Mouse (Mus musculus) ES-Bruce4 (cell line): ENCODE measurements around the gene Parn. TPM values are rescaled to one million over a fixed set of nuclear protein-coding genes. Genes with fewer than 3 reads are reported as not detected.

ENCODE experiments used
- H3K27ac ChIP-seq: 2 replicates; pipeline ENCODE4 v1.5.1; 2012; ENCODE audit warnings: low read length, inconsistent platforms; ENCODE audit not compliant: insufficient read depth
- H3K27me3 ChIP-seq: 2 replicates; pipeline ENCODE4 v1.6.1; 2012; ENCODE audit warnings: mild to moderate bottlenecking, low read length, inconsistent platforms; ENCODE audit not compliant: control insufficient read depth, poor library complexity, insufficient read depth, severe bottlenecking
- H3K36me3 ChIP-seq: 2 replicates; pipeline ENCODE4 v1.6.1; 2012; ENCODE audit warnings: inconsistent platforms, mild to moderate bottlenecking, low read length, moderate library complexity; ENCODE audit not compliant: control insufficient read depth, poor library complexity, insufficient read depth, severe bottlenecking
- H3K4me1 ChIP-seq: one replicate; pipeline ENCODE4 v1.8.1; 2011; ENCODE audit warnings: low read length; ENCODE audit not compliant: control insufficient read depth, insufficient read depth
- H3K4me3 ChIP-seq: 2 replicates; pipeline ENCODE4 v1.5.1; 2011; ENCODE audit warnings: low read depth, mild to moderate bottlenecking, low read length
- H3K9ac ChIP-seq: 2 replicates; pipeline ENCODE4 v1.6.1; 2012; ENCODE audit warnings: low read depth, mild to moderate bottlenecking, inconsistent platforms; ENCODE audit not compliant: poor library complexity, severe bottlenecking
- H3K9me3 ChIP-seq: replicated peaks from 2 replicates; pipeline ENCODE4 v1.6.1; 2012; ENCODE audit warnings: mild to moderate bottlenecking, low read length, inconsistent platforms; ENCODE audit not compliant: control insufficient read depth, poor library complexity, insufficient read depth, severe bottlenecking
- CTCF ChIP-seq: IDR thresholded peaks from one replicate; pipeline ENCODE4 v1.8.1; 2011; ENCODE audit warnings: low read depth, low read length
- EP300 ChIP-seq: IDR thresholded peaks from 2 replicates; pipeline ENCODE4 v1.6.1; 2011; ENCODE audit warnings: low read depth, low read length; ENCODE audit not compliant: insufficient read depth
- POLR2A ChIP-seq: IDR thresholded peaks from one replicate; pipeline ENCODE4 v1.8.1; 2011; ENCODE audit warnings: low read length; ENCODE audit not compliant: insufficient read depth
- polyA plus RNA-seq: library from polyadenylated mRNA; stranded (reverse); fragments of >200 nt; gene quantifications from 2 replicates; pipeline ENCODE4 v1.2.4, GENCODE M21; 2011; ENCODE audit warnings: low read depth; ENCODE audit not compliant: missing spikeins, insufficient read depth, insufficient read length

The Parn gene
- polyA plus RNA-seq, 1 experiment: 68.0 TPM

GRCm38 (mm10) chr16:13498923-13499322 lies 169.0 kb downstream of the Parn start:
- Histone ChIP-seq H3K4me1 (no peaks in the 10 kb centered on the region), H3K9me3 (no peaks in the 10 kb centered on the region), H3K36me3 (no peaks in the 10 kb centered on the region), H3K27ac (no peak overlapping the region), H3K9ac (no peak overlapping the region), H3K27me3 (no peaks in the 10 kb centered on the region), H3K4me3 (no peak overlapping the region)
- TF ChIP-seq EP300 (no peak), CTCF (no peak), POLR2A (no peak)

GRCm38 (mm10) chr16:13493981-13494380 lies 174.0 kb downstream of the Parn start:
- TF ChIP-seq EP300: no peak
- no peak for TF ChIP-seq POLR2A
- TF ChIP-seq CTCF: no peak
- H3K9ac ChIP-seq: no peak overlapping the region

GRCm38 (mm10) chr16:13492996-13493395 lies 175.0 kb downstream of the Parn start:
- H3K9ac ChIP-seq: no peak overlapping the region
- no peaks in the 10 kb centered on the region for H3K4me1 ChIP-seq
- no peak overlapping the region for H3K27ac ChIP-seq
- H3K36me3 ChIP-seq: no peaks in the 10 kb centered on the region
- H3K27me3 ChIP-seq: no peaks in the 10 kb centered on the region
- H3K9me3 ChIP-seq: no peaks in the 10 kb centered on the region
- TF ChIP-seq POLR2A (no peak), CTCF (no peak), EP300 (no peak)
- H3K4me3 ChIP-seq: no peak overlapping the region

More at GRCm38 (mm10) chr16:13493981-13494380, 174.0 kb downstream of the Parn start:
- no peaks in the 10 kb centered on the region for H3K27me3 ChIP-seq
- H3K27ac ChIP-seq: no peak overlapping the region
- H3K9me3 ChIP-seq: no peaks in the 10 kb centered on the region
- no peaks in the 10 kb centered on the region for H3K36me3 ChIP-seq
- H3K4me1 ChIP-seq: no peaks in the 10 kb centered on the region
- H3K4me3 ChIP-seq: no peak overlapping the region

GRCm38 (mm10) chr16:13491776-13492175 lies 176.2 kb downstream of the Parn start:
- H3K9me3 ChIP-seq: no peaks in the 10 kb centered on the region
- H3K27ac ChIP-seq: no peak overlapping the region
- no peaks in the 10 kb centered on the region for H3K27me3 ChIP-seq
- TF ChIP-seq EP300 (no peak), POLR2A (no peak), CTCF (no peak)
- no peak overlapping the region for H3K4me3 ChIP-seq
- no peaks in the 10 kb centered on the region for H3K4me1 ChIP-seq
- H3K36me3 ChIP-seq: no peaks in the 10 kb centered on the region
- no peak overlapping the region for H3K9ac ChIP-seq

Other genes with a start within 250 kb of the Parn start
- 24.1 and 25.5 TPM in 2 replicates for gene Bfar, start 3.7 kb upstream of the Parn start, polyA plus RNA-seq
- 3.9 and 4.6 TPM in 2 replicates for gene 3110001I22Rik, start 3.8 kb upstream of the Parn start, polyA plus RNA-seq
- gene Pla2g10, start 62.8 kb upstream of the Parn start, polyA plus RNA-seq: 7.8 and 11.8 TPM in 2 replicates
- 131 and 134 TPM in 2 replicates for gene Rrn3, start 112.5 kb upstream of the Parn start, polyA plus RNA-seq
- 57.6 and 61.3 TPM in 2 replicates for gene Ntan1, start 150.7 kb upstream of the Parn start, polyA plus RNA-seq
- 135 and 156 TPM in 2 replicates for gene Pdxdc1, start 235.0 kb upstream of the Parn start, polyA plus RNA-seq
- gene Mpv17l, start 235.0 kb upstream of the Parn start, polyA plus RNA-seq: 19.9 and 28.4 TPM in 2 replicates